Mouse (Mus musculus) olfactory bulb, adult 2 months (tissue): Measurements from ENCODE around the gene Fgfr2.

Source experiments
- CTCF ChIP-seq: fragments of 200-500 bp; IDR thresholded peaks from 2 replicates; pipeline ENCODE4 v1.5.1; 2012; ENCODE audit warnings: low read depth, mild to moderate bottlenecking, low read length, moderate library complexity; ENCODE audit not compliant: insufficient read depth
- POLR2A ChIP-seq: fragments of 200-500 bp; IDR thresholded peaks from 2 replicates; pipeline ENCODE4 v1.6.1; 2012; ENCODE audit warnings: mild to moderate bottlenecking, low read depth, low read length, moderate library complexity; ENCODE audit not compliant: insufficient read depth

GRCm38 (mm10) chr7:131371880-131372651 lies 1751.1 kb downstream of the Fgfr2 start:
- TF ChIP-seq CTCF (no peak), POLR2A (no peak)
